Mouse (Mus musculus) cerebellum, postnatal 14 days (tissue): Measurements from ENCODE around the gene Cend1.

ENCODE experiments used
- DNase-seq, 2 experiments: peaks; one replicate each; pipeline ENCODE4 v3.0.0; 2021; ENCODE audit warnings: mixed read lengths in 2 of 2

Cend1 gene

DNA sequence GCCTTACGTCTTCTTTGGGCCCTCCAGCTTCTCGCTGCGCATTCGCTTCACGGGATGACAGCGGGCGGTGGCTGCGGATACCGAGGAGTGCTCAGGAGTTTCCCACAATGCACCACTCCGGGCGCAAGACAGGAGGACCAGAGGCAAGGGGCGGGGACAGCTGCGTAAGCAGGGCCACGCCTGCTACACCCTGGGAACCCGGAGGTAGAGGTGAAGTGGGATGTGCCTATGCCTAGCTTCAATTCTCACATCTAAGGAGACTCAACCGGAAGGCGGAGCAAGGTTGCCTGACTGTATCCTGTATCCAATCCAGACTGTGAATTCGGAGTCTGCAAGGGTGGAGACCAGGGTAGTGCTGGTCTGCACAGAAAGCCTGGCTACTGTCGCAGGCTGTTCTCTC, at the start of gene Cend1:
Cend1 (minus strand) TSS at position 182 of the 400 bp plus-strand sequence.
- DNase-seq = peak; percentile 82 to 90

DNA sequence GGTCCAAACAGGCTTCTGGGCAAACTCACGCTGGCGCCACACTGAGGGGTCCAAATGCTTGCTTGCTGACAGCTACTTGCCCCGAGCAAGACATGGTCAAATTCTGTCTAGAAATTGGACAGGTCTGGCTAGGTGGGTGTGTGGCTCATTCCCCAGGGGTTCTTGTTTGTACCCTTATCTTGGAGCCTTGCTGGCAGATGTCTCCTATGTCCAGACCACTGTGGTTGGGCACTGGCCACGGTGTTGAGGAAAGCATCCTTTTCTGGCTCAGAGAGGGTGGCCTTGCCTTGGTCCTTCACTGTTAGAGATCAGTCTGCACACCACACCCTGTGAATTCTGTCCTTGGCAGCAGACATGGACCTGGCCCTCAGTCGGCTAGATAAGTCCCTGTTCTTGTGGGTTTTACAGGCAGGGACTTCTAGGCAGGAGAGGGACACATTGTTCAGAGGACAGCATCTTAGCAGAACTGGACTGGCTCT, 49.0 kb upstream of the Cend1 start:
- DNase-seq = no peak

DNA sequence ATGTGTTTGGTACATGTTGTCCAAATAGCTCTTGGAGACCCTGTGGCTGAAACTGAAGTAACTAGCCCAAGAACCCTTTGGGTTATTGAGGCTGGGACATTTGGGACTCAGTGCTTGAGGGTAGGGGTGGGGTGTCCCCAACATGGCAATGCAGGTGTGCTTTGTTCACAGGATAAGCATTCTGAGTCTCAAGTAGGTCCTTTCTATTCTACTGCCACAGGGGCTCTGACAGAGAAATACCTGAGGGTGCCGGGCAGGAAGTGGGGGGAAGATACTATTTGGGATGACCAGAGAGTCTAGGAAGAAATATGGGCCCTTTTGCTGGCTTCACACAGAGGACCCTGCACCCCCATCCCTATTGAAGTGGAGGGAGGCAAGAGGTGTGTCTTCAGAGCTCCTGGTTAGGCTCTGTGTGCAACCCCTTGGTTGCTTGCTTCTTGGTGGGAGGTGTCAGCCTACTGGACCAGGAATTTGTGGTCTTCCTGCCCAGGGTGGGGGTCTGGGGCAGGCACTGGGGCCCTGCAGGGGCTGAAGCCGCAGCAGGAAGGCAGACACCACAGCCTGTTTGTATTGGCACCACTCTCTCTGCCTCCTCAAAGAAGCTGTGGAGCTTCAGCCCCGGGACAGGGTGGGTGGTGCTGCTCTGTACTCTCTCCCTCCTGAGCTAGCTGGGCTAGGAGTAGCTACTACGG, 48.4 kb upstream of the Cend1 start:
- DNase-seq = no peak

DNA sequence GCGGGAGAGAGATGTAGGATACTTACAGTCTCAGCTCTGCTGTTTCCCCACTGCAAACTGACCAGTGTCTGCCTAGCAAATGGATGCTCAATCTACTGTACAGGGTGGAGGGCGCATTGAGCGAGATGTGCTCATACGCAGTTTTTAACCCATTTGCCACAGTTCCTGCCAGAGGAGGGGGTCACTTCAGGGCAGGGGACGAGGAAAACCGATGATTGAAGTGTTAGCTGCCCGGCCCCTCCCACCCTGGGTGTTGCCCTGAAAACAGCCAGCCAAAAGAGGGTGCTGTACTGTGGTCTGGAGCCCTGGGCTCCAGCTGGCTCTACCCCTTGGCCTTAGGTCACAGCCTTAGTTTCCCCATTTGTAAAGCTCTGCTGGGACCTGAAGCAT, 47.7 kb upstream of the Cend1 start:
- DNase-seq = no peak

DNA sequence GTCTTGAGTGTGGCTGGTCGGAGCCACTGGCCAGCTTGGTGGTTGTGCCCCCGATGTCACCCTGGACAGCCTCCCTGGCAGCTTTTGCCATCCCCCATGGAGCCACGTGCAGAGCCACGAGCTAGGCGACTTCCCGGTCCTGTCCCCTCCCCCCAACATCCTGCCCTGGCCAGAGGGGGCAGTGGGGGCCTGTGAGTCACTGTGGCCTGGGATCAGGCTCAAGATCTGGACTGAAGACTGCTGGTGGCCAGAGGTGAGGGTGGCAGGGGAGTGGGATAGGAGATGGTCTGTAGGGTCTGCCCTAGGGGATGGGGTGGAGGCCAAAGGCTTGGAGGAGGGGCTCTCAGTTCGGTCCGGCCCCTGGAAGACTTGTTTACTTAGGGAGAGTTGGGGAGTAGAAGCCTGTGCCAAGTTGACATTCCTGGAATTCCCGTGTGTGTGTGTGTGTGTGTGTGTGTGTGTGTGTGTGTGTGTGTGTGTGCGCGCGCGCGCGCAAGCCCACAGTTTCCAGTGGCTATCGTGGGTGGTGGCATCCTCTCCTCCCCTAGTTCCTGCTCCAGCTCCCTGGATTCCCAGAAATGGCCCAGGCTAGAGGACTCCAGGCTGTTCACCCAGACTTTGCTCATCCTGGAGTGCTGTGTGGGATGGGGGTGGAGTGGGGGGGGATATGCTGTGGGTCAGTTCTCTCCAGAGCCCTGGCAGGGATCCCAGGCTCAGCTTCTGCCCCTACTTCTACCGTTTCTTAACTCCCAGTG, 47.1 kb upstream of the Cend1 start:
- peak in 1 of 2 experiments; percentile 65 for DNase-seq

DNA sequence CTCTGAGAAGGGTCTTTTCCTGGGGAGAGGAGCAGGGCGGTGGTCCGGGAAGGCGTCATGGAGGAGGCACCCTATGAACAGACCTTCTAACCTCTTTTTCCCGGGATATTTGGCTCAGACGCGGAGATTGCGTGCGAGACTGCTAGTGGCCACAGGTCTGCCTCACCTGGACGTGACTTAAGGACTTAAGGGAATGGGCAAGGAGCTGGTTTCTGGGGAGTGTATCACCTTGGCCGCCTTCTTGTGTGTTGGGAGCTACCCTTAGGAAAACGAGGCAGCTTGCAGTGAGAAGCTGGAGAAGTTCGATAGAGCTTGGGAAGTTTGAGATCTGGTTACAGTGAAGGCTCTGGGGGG, 46.5 kb upstream of the Cend1 start:
- no peak for DNase-seq

DNA sequence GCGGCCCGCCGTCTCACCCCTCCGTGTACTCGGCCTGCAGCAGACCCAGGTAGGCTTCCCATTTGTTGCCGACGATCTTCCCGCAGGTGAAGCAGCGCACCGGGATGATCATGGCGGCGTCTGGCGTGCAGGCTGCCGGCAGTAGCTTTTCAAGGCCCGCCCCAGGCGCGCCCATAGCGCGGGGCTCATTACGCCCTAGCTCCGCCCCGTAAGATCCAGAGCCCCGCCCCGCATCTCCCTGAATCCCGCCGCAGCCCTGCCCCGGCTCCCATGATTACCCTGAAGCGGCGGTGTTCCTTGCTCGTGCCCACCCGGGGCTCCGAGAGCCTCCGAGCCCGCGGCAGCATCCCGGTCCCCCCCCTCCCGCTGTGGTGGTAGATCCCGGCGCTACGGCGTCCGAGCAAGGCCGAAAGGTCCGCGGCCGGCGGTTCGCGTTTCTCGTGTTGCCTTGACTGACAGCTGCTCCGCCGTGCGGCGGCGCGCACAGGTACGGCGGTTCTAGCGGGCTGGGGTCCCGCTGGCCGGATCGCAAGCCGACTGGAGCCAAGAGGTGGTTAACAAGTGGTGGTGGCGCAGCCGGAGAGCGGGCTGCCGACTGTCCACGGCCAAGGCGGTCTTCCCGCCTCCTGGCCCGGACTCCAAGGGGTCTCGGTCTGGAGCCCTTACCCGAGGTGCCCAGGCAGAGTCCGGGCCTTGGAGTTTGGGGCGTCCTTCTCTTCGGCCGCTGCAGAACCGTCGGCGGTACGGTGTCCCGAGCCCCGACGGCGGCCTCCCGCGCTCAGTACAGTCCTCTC, 45.9 kb upstream of the Cend1 start, which contains the start of the genes Polr2l and Tspan4:
Polr2l (minus strand) TSS at position 122 of the 794 bp plus-strand sequence.
Tspan4 (plus strand) TSS at position 230 of the 794 bp plus-strand sequence.
- DNase-seq = peak; percentile 91 to 92

DNA sequence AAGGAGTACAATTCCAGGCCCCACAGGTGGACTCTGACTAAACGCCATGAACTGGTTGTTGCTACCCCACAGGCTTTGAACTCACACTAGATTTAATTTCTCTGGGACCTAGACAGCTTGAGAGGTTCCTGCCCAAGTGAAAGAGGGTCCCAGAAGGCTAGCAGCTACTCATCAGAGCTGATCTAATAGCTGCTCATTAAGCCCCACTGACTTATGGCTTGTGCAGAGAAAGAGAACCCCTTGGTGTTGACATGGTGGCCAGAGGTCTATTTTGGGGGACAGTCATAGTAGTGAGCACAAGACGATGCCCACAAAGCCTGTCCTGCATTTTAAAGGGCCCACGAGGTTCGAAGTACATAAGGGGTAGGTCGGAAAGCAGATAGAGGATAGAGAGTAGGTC, 44.9 kb upstream of the Cend1 start:
- DNase-seq = no peak

DNA sequence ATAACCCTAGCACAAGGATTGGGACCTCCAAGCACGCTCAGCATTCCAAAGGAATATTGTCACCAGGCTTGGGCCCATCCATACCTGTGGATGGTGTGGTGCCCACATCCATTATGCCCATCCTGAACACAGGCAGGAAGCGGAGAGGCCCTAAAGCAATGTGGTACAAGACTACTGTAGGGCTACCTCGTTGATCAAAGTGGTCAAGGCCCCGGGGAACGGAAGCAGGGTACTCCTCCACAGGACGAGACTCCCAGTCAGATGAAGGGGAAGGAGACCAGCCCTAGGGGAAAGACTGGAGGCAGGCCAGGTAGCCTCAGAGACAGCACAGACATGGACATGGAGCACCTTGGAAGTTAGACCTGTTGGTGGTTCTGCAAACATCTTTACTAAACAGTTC, 43.5 kb upstream of the Cend1 start:
- DNase-seq = no peak

DNA sequence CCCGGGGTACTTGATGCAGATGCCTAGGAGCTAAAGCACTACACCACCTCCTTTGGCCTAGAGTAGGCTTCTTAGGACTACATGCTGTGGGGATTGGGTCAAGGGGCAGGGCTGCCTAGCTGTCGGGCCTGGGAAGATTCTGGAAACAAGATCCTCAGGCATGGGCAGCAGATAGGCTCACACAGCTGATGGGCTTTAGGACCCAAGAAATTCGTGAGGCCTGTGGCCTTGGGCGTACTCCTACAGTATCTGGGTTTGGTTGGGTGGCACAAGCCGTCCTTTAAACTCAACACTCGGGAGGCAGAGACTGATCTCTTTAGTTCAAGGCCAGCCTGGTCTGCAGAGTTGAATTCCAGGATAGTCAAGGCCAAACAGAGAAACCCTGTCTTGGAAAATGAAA, 42.9 kb upstream of the Cend1 start:
- DNase-seq = no peak

DNA sequence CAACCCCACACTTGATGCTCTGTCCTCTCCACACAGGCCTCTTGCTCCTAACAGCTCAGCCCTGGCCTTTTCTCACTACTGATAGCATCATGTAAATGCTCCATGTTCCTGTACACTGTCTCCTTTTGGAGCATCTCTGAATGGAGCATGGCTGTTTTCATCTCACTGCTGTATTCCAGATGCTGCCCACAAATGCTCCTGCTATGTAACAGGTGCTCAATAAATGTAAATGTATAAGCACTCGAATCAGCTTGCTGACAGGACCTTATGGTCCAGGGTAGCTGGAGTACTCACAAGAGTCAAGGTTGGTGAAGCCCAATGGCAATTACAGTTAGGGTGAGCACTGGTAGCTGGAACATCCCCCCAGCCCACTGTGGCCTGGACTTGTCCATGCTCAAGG, 41.9 kb upstream of the Cend1 start:
- DNase-seq = no peak

DNA sequence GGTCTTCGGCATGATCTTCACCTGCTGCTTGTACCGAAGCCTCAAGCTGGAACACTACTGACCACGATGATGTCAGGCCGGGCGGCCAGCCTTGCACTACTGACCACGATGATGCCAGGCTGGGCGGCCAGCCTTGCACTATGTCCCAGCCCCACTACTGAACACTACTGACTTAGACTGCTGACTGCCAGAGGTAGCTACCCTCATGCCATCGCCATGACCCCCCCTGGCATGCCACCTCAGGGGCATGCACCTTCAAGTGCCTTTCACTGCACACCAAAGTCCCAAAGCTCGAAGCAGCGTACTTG, 41.3 kb upstream of the Cend1 start:
- DNase-seq = no peak

DNA sequence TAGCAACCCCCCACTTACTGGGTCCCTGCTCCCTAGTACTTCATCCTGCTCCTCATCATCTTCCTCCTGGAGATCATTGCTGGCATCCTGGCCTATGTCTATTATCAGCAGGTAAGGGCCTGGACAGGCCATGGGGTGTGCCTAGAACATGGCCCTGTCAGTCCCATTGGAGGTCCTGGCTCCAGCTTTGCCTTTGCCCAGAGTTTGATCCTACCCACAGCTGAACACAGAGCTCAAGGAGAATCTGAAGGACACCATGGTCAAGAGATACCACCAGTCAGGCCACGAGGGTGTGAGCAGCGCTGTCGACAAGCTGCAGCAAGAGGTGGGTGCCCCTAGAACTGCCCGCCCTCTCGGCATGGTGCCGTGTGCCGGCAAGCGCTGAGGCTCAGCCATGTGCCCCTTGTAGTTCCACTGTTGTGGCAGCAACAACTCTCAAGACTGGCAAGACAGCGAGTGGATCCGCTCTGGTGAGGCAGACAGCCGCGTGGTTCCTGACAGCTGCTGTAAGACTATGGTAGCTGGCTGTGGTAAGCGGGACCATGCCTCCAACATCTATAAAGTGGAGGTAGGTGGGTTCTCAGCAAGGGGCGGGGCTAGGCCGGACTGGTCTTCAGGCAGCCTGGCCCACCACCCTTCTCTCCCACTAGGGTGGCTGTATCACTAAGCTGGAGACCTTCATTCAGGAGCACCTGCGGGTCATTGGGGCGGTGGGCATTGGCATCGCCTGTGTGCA, 40.8 kb upstream of the Cend1 start:
- DNase-seq = peak in 1 of 2 experiments; percentile 12

DNA sequence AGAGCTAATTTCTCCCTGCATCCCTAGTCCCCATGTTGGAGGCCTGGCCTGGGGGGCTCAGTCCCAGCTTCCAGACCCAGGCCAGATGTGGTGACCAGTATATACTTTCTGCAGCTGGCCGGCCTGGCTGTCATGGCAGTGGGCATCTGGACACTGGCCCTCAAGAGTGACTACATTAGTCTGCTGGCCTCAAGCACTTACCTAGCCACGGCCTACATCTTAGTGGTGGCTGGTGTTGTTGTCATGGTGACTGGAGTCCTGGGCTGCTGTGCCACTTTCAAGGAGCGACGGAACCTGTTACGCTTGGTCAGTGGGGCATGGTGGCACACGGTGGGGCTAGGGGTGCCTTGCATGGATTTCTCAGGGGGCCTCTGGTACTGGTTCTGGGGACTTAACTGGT, 40.1 kb upstream of the Cend1 start:
- no peak for DNase-seq

DNA sequence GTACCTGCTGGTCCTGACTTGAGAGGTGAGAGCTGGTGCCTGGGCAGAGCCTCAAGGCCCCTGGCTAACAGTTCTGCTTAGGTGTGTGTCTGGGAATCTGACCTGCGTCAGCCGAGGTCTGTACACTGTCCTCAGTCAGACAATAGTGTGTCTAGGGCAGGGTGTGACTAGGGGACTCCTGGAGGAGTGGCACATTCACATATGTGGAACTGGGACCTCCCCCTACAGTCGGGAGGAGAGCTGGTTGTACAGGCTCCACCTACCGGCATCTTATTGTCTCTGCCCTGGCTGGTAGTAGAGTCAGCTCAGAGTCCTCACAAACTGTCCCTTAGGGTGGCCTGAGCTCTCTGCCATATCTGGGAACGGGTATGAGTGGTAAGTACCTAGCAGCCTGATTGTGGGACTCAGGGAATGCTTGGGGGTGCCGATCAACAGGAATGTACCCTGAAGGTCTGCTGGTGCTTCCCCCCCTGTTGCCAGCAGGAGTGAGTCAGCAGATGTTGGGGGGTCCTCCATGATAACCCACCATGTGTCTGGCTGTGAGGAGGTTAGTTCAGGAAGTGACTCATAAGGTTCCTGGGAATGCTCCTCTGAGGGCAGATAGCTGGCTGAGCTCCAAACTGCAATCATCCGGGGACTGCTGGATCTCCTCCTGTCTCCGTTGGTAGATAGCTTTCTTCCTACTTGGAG, 39.4 kb upstream of the Cend1 start:
- peak; percentile 51 to 60 for DNase-seq

DNA sequence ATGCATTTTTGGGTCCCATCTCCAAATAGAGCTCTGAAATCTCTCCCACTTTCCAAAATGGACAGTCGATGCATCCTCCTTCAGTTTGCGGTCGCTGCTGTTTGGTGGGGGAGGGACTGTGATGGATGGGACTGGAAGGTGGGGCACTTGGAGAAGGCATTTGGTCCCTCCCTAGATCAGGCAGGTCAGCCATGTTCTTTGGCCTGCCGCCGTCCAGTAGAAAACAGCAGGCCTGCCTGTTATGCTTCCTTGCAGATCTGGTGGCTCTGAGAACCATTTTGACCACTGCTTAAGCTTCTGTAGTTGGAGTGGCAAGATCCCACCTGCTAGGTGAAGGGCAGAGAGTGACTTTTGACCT, 38.9 kb upstream of the Cend1 start:
- DNase-seq = peak in 1 of 2 experiments; percentile 9

DNA sequence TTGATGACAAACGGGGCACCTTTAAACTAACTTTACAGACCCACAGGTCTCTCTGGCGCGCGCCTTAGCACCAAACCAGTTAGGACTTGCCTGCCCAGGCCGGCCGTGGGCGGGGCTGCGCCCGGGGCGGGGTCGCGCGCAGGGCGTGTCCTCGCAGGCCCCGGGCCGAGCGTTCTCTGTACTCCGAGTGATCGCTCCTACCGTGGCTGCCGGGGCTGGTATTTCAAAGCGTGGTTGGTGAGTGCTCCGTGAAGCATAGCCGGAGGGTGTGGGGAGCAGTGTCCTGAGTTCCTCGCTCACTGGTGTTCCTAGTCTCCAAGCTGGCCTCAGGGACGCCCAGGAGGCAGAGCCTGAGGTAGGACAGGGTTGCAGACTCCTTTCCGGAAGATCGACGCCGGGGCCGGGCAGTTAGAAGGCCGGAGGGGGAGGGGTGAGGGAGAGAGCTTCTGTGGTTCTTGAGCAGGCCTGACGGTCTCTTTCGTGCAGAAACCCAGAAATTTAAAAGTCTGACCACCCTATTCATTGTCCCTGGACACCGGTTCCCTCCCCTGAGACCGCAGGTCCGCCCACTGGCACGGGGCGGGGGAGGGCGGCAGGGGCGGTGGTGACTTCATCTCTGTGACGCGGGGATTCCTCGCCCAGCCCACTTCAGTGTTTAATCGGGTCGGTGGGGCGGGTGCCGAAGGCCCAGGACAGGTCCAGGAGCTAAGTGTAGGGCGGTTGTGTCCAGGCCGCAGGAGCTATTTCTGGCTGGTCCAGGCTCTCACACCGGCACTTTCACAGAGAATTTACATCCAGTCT, 38.1 kb upstream of the Cend1 start, which contains the start of gene Cd151:
Cd151 (plus strand) TSS at position 163 of the 801 bp plus-strand sequence.
- peak; percentile 66 to 69 for DNase-seq

DNA sequence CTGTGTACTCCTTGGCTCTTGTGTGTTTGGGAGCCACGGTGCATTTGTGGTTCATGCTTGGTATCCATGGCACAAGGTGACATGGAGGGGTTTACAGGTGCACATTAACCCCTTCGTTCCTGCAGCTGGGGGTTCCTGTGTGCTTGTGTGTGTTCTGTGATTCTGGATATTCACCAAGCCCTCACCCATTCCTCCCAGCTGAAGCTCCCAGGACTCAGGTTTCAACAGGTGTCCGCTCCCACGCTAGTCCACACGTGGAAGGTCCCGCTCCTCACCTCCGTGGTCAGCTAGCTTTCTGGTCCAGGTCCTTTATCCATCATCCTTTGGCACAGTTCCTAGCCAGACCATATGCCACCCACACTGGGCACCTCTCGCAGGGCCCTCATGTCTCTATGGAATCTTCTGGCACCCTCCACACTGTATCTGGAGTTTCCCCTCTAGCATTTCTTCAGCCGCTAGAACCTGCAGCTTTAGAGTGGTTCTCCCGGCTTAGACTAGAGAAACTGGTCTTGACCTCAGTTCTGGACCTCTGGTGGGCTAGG, 37.4 kb upstream of the Cend1 start:
- DNase-seq = peak in 1 of 2 experiments; percentile 25

DNA sequence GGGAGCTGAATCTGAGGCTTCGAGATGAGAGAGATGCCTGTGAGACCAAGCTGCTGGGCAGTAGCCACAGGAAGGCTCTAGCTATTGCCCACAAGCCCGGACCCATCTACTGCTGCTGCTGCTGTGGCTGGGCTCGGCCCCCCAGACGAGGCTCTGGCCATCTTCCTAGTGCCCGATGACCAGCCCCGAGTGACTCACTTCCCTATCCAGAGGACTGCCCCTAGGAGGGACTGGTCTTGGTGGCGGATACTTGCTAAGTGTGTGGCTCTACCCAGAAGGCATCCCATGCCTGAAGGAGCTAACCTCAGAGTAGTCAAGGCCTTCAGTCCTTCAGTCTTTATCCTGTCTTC, 36.7 kb upstream of the Cend1 start:
- DNase-seq = no peak

DNA sequence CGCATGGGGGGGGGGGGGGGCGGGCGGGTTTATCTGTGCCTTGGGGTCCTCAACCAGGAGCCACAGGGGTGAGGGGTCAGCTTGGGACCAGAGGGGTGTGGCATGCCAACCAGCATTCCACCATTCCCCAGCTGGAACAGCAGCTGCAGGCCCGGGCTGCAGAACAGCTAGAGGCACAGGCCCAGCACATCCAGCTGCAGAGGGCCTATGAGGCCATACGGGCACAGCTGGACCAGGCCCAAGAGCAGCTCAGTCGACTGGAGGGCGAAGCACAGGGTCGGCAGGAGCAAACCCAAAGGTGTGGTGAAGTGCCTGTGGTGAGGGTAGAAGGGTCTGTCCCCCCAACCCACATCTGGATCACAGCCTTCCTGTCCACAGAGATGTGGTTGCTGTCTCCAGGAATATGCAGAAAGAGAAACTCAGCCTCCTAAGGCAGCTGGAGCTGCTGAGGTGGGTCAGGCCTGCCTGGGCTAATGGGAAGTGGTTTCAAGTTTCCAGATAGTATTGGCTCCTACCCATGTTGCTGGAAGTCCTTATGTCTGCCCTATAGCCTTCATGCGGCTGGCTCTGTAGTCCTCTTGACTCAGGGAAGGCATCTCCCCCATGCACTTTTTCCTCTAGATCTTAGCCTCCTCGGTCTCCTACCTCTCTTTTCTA, 36.2 kb upstream of the Cend1 start:
- DNase-seq = no peak
